Mouse (Mus musculus): ENCODE results near the gene Csn1s1. TPM values are rescaled to one million over a fixed set of nuclear protein-coding genes. Genes with fewer than 3 reads are reported as not detected.

Csn1s1 gene
- polyA plus RNA-seq (2012; rRNA removed) = not detected in 2 replicates

- no peak for TF ChIP-seq POLR2A (IDR thresholded peaks at IDR 0.05; ENCODE audit: borderline replicate concordance, extremely low read depth, low read depth, low read length)
- TF ChIP-seq CTCF (IDR thresholded peaks at IDR 0.05; ENCODE audit: insufficient read depth, low read length) = no peak
- no peak for DNase-seq
- Histone ChIP-seq H3K4me1 (ENCODE audit: control insufficient read depth, insufficient read depth, low read length) (no peaks in the 10 kb centered on the region), H3K4me3 (replicated peaks; ENCODE audit: extremely low read depth, low read depth, low read length) (no peak within 1 kb of the TSS)
Observed at GRCm38 (mm10) chr5:87665908-87666307, at the start of gene Csn1s1. TSS of gene Csn1s1 (plus strand) at chr5:87666208.

- TF ChIP-seq POLR2A (IDR thresholded peaks at IDR 0.05; ENCODE audit: borderline replicate concordance, extremely low read depth, low read depth, low read length) (no peak), CTCF (IDR thresholded peaks at IDR 0.05; ENCODE audit: insufficient read depth, low read length) (no peak)
- DNase-seq = no peak
- Histone ChIP-seq H3K4me1 (ENCODE audit: control insufficient read depth, insufficient read depth, low read length) (no peaks in the 10 kb centered on the region), H3K4me3 (replicated peaks; ENCODE audit: extremely low read depth, low read depth, low read length) (no peak overlapping the region)
Observed at GRCm38 (mm10) chr5:87622681-87623080, 43.3 kb upstream of the Csn1s1 start.

GRCm38 (mm10) chr5:87642787-87643186 is 23.2 kb upstream of the Csn1s1 start:
- no peaks in the 10 kb centered on the region for H3K4me1 ChIP-seq (ENCODE audit: control insufficient read depth, insufficient read depth, low read length)
- no peak for TF ChIP-seq POLR2A (IDR thresholded peaks at IDR 0.05; ENCODE audit: borderline replicate concordance, extremely low read depth, low read depth, low read length)
- no peak for TF ChIP-seq CTCF (IDR thresholded peaks at IDR 0.05; ENCODE audit: insufficient read depth, low read length)
- DNase-seq = no peak
- no peak overlapping the region for H3K4me3 ChIP-seq (replicated peaks; ENCODE audit: extremely low read depth, low read depth, low read length)

GRCm38 (mm10) chr5:87699530-87699929 is 33.5 kb downstream of the Csn1s1 start, which contains the start of gene Csn2:
TSS of gene Csn2 (minus strand) at chr5:87699630.
- WGBS = 71% methylated on average over 3 of the region's 3 CpGs
- TF ChIP-seq POLR2A (IDR thresholded peaks at IDR 0.05; ENCODE audit: borderline replicate concordance, extremely low read depth, low read depth, low read length) (no peak), CTCF (IDR thresholded peaks at IDR 0.05; ENCODE audit: insufficient read depth, low read length) (no peak)
- no peak for DNase-seq
- H3K4me1 ChIP-seq (ENCODE audit: control insufficient read depth, insufficient read depth, low read length) = no peaks in the 10 kb centered on the region
- H3K4me3 ChIP-seq (replicated peaks; ENCODE audit: extremely low read depth, low read depth, low read length) = no peak within 1 kb of the TSS

DNA sequence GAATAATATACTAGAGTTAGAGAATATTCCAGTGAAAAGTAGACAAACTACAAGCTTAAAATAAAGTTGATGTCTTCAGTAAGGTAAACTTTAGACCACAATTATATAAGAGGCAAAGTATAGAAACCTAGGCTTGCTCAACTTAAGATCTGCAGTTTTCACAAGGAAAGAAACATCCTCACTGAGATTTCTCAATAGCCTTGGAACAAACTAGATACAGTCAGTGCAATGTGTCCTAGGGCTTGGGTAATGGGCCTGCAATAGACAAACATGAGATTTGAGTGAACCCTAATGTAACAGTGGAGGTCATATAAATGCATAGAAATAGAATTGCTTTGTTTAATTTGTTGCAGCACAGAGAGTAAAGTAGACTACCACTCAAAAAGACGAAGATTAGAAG is 39.9 kb downstream of the Csn1s1 start:
- 51% methylated on average over 1 of the region's 1 CpGs for WGBS
- DNase-seq = no peak
- no peak for TF ChIP-seq CTCF (IDR thresholded peaks at IDR 0.05; ENCODE audit: insufficient read depth, low read length)
- no peak for TF ChIP-seq POLR2A (IDR thresholded peaks at IDR 0.05; ENCODE audit: borderline replicate concordance, extremely low read depth, low read depth, low read length)
- no peaks in the 10 kb centered on the region for H3K4me1 ChIP-seq (ENCODE audit: control insufficient read depth, insufficient read depth, low read length)
- no peak overlapping the region for H3K4me3 ChIP-seq (replicated peaks; ENCODE audit: extremely low read depth, low read depth, low read length)

Other genes starting within 250 kb of the Csn1s1 start
- gene Ugt2b38, start 242.0 kb upstream of the Csn1s1 start, polyA plus RNA-seq (2012; rRNA removed) = not detected in 2 replicates
- gene Ugt2a2, start 183.9 kb upstream of the Csn1s1 start, polyA plus RNA-seq (2012; rRNA removed) = not detected in 2 replicates
- gene Gm43638, start 179.4 kb upstream of the Csn1s1 start, polyA plus RNA-seq (2012; rRNA removed) = not detected in 2 replicates
- not detected in 2 replicates for gene Ugt2a1, start 175.3 kb upstream of the Csn1s1 start, polyA plus RNA-seq (2012; rRNA removed)
- gene Sult1b1, start 128.0 kb upstream of the Csn1s1 start, polyA plus RNA-seq (2012; rRNA removed) = not detected in 2 replicates
- gene Sult1d1, start 97.2 kb upstream of the Csn1s1 start, polyA plus RNA-seq (2012; rRNA removed) = 0.74 and 1.3 TPM in 2 replicates
- not detected in 2 replicates for gene Sult1e1, start 74.6 kb upstream of the Csn1s1 start, polyA plus RNA-seq (2012; rRNA removed)
- not detected in 2 replicates for gene Csn2, start 33.4 kb downstream of the Csn1s1 start, polyA plus RNA-seq (2012; rRNA removed)
- gene Csn1s2a, start 108.4 kb downstream of the Csn1s1 start, polyA plus RNA-seq (2012; rRNA removed) = not detected in 2 replicates
- not detected in 2 replicates for gene Csn1s2b, start 141.9 kb downstream of the Csn1s1 start, polyA plus RNA-seq (2012; rRNA removed)
- gene Prr27, start 159.5 kb downstream of the Csn1s1 start, polyA plus RNA-seq (2012; rRNA removed) = not detected in 2 replicates
- not detected in 2 replicates for gene Odam, start 218.8 kb downstream of the Csn1s1 start, polyA plus RNA-seq (2012; rRNA removed)

Data from lung, adult 2 months (tissue).